Comparison of ENCODE assay signal across 7 mouse cellular contexts in genomic region chr2:119208344-119209175, GRCm38 (mm10). TPM values are rescaled to one million over a fixed set of nuclear protein-coding genes. Genes with fewer than 3 reads are reported as not detected.
DNase-seq lines count a peak whose midpoint lies in the region; ATAC-seq and TF ChIP-seq lines count a peak whose summit lies in the region.

TSS of gene Zfyve19 (plus strand) at chr2:119208617.
TSS of gene Dnajc17 (minus strand) at chr2:119208795.

- H3K36me3 ChIP-seq in embryonic facial prominence, embryonic 10.5 days (replicated peaks) = peaks cover 34% of the 10 kb centered on the region
- H3K36me3 ChIP-seq in intestine, postnatal 0 days (ENCODE audit: control insufficient read depth, insufficient read depth) = peaks cover 30% of the 10 kb centered on the region
- H3K36me3 ChIP-seq in midbrain, embryonic 12.5 days = peaks cover 25% of the 10 kb centered on the region
- H3K36me3 ChIP-seq in small intestine, adult 2 months (ENCODE audit: control insufficient read depth, insufficient read depth, low read length) = peaks cover 18% of the 10 kb centered on the region

- peak; percentile 23; the same call in 1 of the 2 replicates for TF ChIP-seq CTCF in intestine, postnatal 0 days (IDR thresholded peaks at IDR 0.05; ENCODE audit: low read depth)
- TF ChIP-seq CTCF in small intestine, adult 2 months (IDR thresholded peaks at IDR 0.05; ENCODE audit: extremely low read depth, insufficient read length, insufficient replicate concordance, low read depth, low read length) = no peak

- H3K4me3 ChIP-seq in embryonic facial prominence, embryonic 10.5 days = peak within 1 kb of the TSS; percentile 68
- peak within 1 kb of the TSS; percentile 68 for H3K4me3 ChIP-seq in intestine, postnatal 0 days (ENCODE audit: low read depth, low read length)
- H3K4me3 ChIP-seq in midbrain, embryonic 12.5 days = peak within 1 kb of the TSS; percentile 69
- H3K4me3 ChIP-seq in small intestine, adult 2 months (ENCODE audit: low read depth, low read length) = peak within 1 kb of the TSS; percentile 67

- H3K4me2 ChIP-seq in intestine, postnatal 0 days (replicated peaks; ENCODE audit: low read depth) = peak within 1 kb of the TSS; percentile 68
- peak within 1 kb of the TSS; percentile 71 for H3K4me2 ChIP-seq in midbrain, embryonic 12.5 days (replicated peaks)

- H3K9ac ChIP-seq in intestine, postnatal 0 days (ENCODE audit: low read depth, low read length) = peak within 1 kb of the TSS; percentile 64
- peak within 1 kb of the TSS; percentile 79 for H3K9ac ChIP-seq in midbrain, embryonic 12.5 days (replicated peaks)

- H3K27me3 ChIP-seq in embryonic facial prominence, embryonic 10.5 days (replicated peaks; ENCODE audit: low read depth, poor library complexity, severe bottlenecking) = no peaks in the 10 kb centered on the region
- no peaks in the 10 kb centered on the region for H3K27me3 ChIP-seq in intestine, postnatal 0 days (replicated peaks; ENCODE audit: control insufficient read depth, insufficient read depth, low read length)
- H3K27me3 ChIP-seq in midbrain, embryonic 12.5 days = no peaks in the 10 kb centered on the region
- no peaks in the 10 kb centered on the region for H3K27me3 ChIP-seq in small intestine, adult 2 months (ENCODE audit: control insufficient read depth, insufficient read depth, low read length)

- WGBS in embryonic facial prominence, embryonic 10.5 days = under 1% methylated on average over 51 of the region's 51 CpGs
- under 1% methylated on average over 51 of the region's 51 CpGs for WGBS in intestine, postnatal 0 days
- under 1% methylated on average over 51 of the region's 51 CpGs for WGBS in midbrain, embryonic 12.5 days
- WGBS in small intestine, adult 2 months = under 1% methylated on average over 51 of the region's 51 CpGs

- DNase-seq in adrenal gland, postnatal 10 days = peak; percentile 95
- DNase-seq in embryonic facial prominence, embryonic 10.5 days (ENCODE audit: low spot score) = peak; percentile 97
- peak; percentile 75 for DNase-seq in gonadal fat pad, adult 2 months (ENCODE audit: low read depth)
- peak; percentile 96 for DNase-seq in left cerebral cortex, postnatal 4 days

- peak; percentile 98 for ATAC-seq in intestine, postnatal 0 days
- peak; percentile 97 for ATAC-seq in midbrain, embryonic 12.5 days (ENCODE audit: low FRiP score, low read depth)

- peaks cover 19% of the 10 kb centered on the region for H3K4me1 ChIP-seq in embryonic facial prominence, embryonic 10.5 days
- H3K4me1 ChIP-seq in intestine, postnatal 0 days (replicated peaks; ENCODE audit: control insufficient read depth, insufficient read depth, low read length) = peaks cover 4% of the 10 kb centered on the region; the same call in 1 of the 2 replicates
- H3K4me1 ChIP-seq in midbrain, embryonic 12.5 days = peaks cover 16% of the 10 kb centered on the region
- H3K4me1 ChIP-seq in small intestine, adult 2 months (ENCODE audit: control insufficient read depth, insufficient read depth, insufficient read length, low read length) = peaks cover 3% of the 10 kb centered on the region; the same call in 1 of the 2 replicates

- H3K27ac ChIP-seq in embryonic facial prominence, embryonic 10.5 days (replicated peaks) = peak within 1 kb of the TSS; percentile 90
- peak within 1 kb of the TSS; percentile 85 for H3K27ac ChIP-seq in intestine, postnatal 0 days (ENCODE audit: low read depth, low read length)
- peak within 1 kb of the TSS; percentile 86 for H3K27ac ChIP-seq in midbrain, embryonic 12.5 days (replicated peaks)
- peak within 1 kb of the TSS; percentile 93 for H3K27ac ChIP-seq in small intestine, adult 2 months (ENCODE audit: insufficient read depth, low read depth, low read length)

- intact Hi-C loops in left cerebral cortex, postnatal 4 days (cut with DNase I) = no loop called here

- H3K9me3 ChIP-seq in embryonic facial prominence, embryonic 10.5 days = no peaks in the 10 kb centered on the region
- no peaks in the 10 kb centered on the region for H3K9me3 ChIP-seq in intestine, postnatal 0 days (ENCODE audit: control insufficient read depth)
- no peaks in the 10 kb centered on the region for H3K9me3 ChIP-seq in midbrain, embryonic 12.5 days

- peak; percentile 78 for TF ChIP-seq POLR2A in small intestine, adult 2 months (IDR thresholded peaks at IDR 0.05; ENCODE audit: low read depth, low read length)

RNA-seq across cellular contexts. Expression of gene Zfyve19, which starts in this region (rescaled TPM):
- total RNA-seq in adrenal gland, postnatal 10 days (2021) = 10 to 100 TPM; 25.1 to 33.8 TPM
- 52.9 and 58.5 TPM in 2 replicates for polyA plus RNA-seq in embryonic facial prominence, embryonic 10.5 days (2016; fragmentation: Nextera tagmentation; extraction: Ambion mirVana)
- 45.3 and 57.7 TPM in 2 replicates for polyA plus RNA-seq in gonadal fat pad, adult 2 months (2012; rRNA removed)
- 36.3 and 38.7 TPM in 2 replicates for polyA plus RNA-seq in intestine, postnatal 0 days (2015; fragmentation: Nextera tagmentation; extraction: Ambion mirVana)
- 10 to 100 TPM; 51.3 to 52.0 TPM for total RNA-seq in left cerebral cortex, postnatal 4 days (2021)
- 44.9 and 53.6 TPM in 2 replicates for polyA plus RNA-seq in midbrain, embryonic 12.5 days (2016; fragmentation: Nextera tagmentation; extraction: Ambion mirVana)
- polyA plus RNA-seq in small intestine, adult 2 months (2012; rRNA removed) = 20.2 and 46.7 TPM in 2 replicates

RNA-seq across cellular contexts. Expression of gene Dnajc17, which starts in this region (rescaled TPM):
- 10 to 100 TPM; 11.9 to 17.4 TPM for total RNA-seq in adrenal gland, postnatal 10 days (2021)
- 25.2 and 25.4 TPM in 2 replicates for polyA plus RNA-seq in embryonic facial prominence, embryonic 10.5 days (2016; fragmentation: Nextera tagmentation; extraction: Ambion mirVana)
- 6.7 and 8.9 TPM in 2 replicates for polyA plus RNA-seq in gonadal fat pad, adult 2 months (2012; rRNA removed)
- polyA plus RNA-seq in intestine, postnatal 0 days (2015; fragmentation: Nextera tagmentation; extraction: Ambion mirVana) = 8.8 and 9.4 TPM in 2 replicates
- total RNA-seq in left cerebral cortex, postnatal 4 days (2021) = 10 to 100 TPM; 25.0 to 25.1 TPM
- polyA plus RNA-seq in midbrain, embryonic 12.5 days (2016; fragmentation: Nextera tagmentation; extraction: Ambion mirVana) = 24.7 and 26.8 TPM in 2 replicates
- 1.5 and 2.9 TPM in 2 replicates for polyA plus RNA-seq in small intestine, adult 2 months (2012; rRNA removed)

Comparison
In these comparisons a context has a peak if more than half of its experiments do, and no peak if none do; other contexts are left out.
1. Peak in every context shown above with its lines: DNase-seq, ATAC-seq, H3K4me3 ChIP-seq and H3K27ac ChIP-seq.